Mouse (Mus musculus) heart, embryonic 10.5 days (tissue): Measurements from ENCODE around the gene Prkar2b. TPM values are rescaled to one million over a fixed set of nuclear protein-coding genes. Genes with fewer than 3 reads are reported as not detected.

Experiments used
- DNase-seq: peaks from one replicate; pipeline ENCODE4 v3.0.0-alpha.2; 2017; ENCODE audit warnings: low spot score
- H3K27ac ChIP-seq: fragments of 300-500 bp; sonication (generic); 2 replicates; pipeline ENCODE4 v1.5.1; 2016; ENCODE audit warnings: mild to moderate bottlenecking
- H3K27me3 ChIP-seq: fragments of 300-500 bp; sonication (generic); 2 replicates; pipeline ENCODE4 v1.6.1; 2016; ENCODE audit warnings: mild to moderate bottlenecking; ENCODE audit not compliant: poor library complexity, insufficient read depth, severe bottlenecking
- H3K36me3 ChIP-seq: fragments of 300-500 bp; sonication (generic); 2 replicates; pipeline ENCODE4 v1.6.1; 2016; ENCODE audit warnings: mild to moderate bottlenecking, moderate library complexity
- H3K4me1 ChIP-seq: fragments of 300-500 bp; sonication (generic); 2 replicates; pipeline ENCODE4 v1.6.1; 2016; ENCODE audit warnings: mild to moderate bottlenecking
- H3K4me3 ChIP-seq: fragments of 300-500 bp; sonication (generic); 2 replicates; pipeline ENCODE4 v1.5.1; 2016; ENCODE audit warnings: mild to moderate bottlenecking, moderate library complexity
- H3K9me3 ChIP-seq: fragments of 300-500 bp; sonication (generic); 2 replicates; pipeline ENCODE4 v1.6.1; 2016; ENCODE audit warnings: mild to moderate bottlenecking, moderate library complexity
- WGBS: fragments of 180-500 bp; shearing (Covaris S2); methylation state at CpG from one replicate; pipeline ENCODE4 v1.1.7; 2016; 5-methylcytosine and 5-hydroxymethylcytosine counted together
- polyA plus RNA-seq: library from polyadenylated mRNA; unstranded; fragments of >200 nt; fragmentation: Nextera tagmentation; extraction: Ambion mirVana; gene quantifications from 2 replicates; pipeline ENCODE4 v1.2.1, GENCODE M21; 2016

Prkar2b gene
- polyA plus RNA-seq, 1 experiment from 2014 or later: 28.2 TPM

DNA sequence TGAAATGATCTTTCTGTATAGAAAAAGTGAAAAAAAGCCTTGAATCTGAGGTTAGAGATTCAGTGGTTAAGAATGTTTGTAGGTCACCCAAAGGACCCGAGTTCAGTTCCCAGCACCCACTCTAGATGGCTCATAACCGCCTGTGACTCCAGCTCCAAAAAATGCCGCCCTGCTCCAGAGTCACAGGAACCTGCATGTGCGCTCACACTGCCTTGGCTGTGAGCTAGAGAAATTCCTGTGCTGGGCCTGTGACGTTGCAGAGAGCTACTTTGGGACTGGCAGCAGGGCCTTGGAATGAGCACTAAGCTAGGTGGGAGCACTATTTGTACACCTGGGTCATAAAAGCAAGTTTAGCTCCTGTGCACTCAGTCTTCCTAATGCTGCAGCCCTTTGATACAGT, 144.4 kb downstream of the Prkar2b start:
- no peak overlapping the region for H3K4me3 ChIP-seq
- peaks cover 21% of the 10 kb centered on the region for H3K4me1 ChIP-seq
- no peaks in the 10 kb centered on the region for H3K27me3 ChIP-seq
- DNase-seq: no peak
- H3K36me3 ChIP-seq: peaks cover 17% of the 10 kb centered on the region; the same call in 1 of the 2 replicates
- 91% methylated on average over 5 of the region's 5 CpGs for WGBS
- no peaks in the 10 kb centered on the region for H3K9me3 ChIP-seq
- no peak overlapping the region for H3K27ac ChIP-seq

GRCm38 (mm10) chr12:31913614-31914013, 147.5 kb downstream of the Prkar2b start:
- DNase-seq: no peak
- Histone ChIP-seq H3K27ac (0 out of 2 replicates have a peak overlapping the region, but pooled peaks have one; percentile 42), H3K4me1 (peaks cover 21% of the 10 kb centered on the region), H3K36me3 (peaks cover 2% of the 10 kb centered on the region; the same call in 1 of the 2 replicates), H3K27me3 (no peaks in the 10 kb centered on the region), H3K9me3 (no peaks in the 10 kb centered on the region), H3K4me3 (no peak overlapping the region)
- 46% methylated on average over 4 of the region's 4 CpGs for WGBS

GRCm38 (mm10) chr12:31912966-31913551, 148.0 kb downstream of the Prkar2b start:
- WGBS: 73% methylated on average over 6 of the region's 6 CpGs
- Histone ChIP-seq H3K9me3 (no peaks in the 10 kb centered on the region), H3K36me3 (peaks cover 2% of the 10 kb centered on the region; the same call in 1 of the 2 replicates), H3K27me3 (no peaks in the 10 kb centered on the region), H3K27ac (no peak overlapping the region), H3K4me3 (no peak overlapping the region), H3K4me1 (peaks cover 21% of the 10 kb centered on the region)
- no peak for DNase-seq

Other genes starting within 250 kb of the Prkar2b start
- gene Hbp1, start 110.8 kb downstream of the Prkar2b start, polyA plus RNA-seq: 84.4 and 84.7 TPM in 2 replicates
- 0.70 and 0.82 TPM in 2 replicates for gene Pik3cg, start 147.4 kb upstream of the Prkar2b start, polyA plus RNA-seq